Mouse (Mus musculus): ENCODE measurements around the gene Pld2. TPM values are rescaled to one million over a fixed set of nuclear protein-coding genes. Genes with fewer than 3 reads are reported as not detected.
"Not testable (repeated sequence)": the region's sequence is repeated elsewhere in the genome, so short reads cannot be mapped to it uniquely, and the experiment has no call there.

Gene Pld2
- polyA plus RNA-seq, 2 experiments = 1.3 to 1.9 TPM

DNA sequence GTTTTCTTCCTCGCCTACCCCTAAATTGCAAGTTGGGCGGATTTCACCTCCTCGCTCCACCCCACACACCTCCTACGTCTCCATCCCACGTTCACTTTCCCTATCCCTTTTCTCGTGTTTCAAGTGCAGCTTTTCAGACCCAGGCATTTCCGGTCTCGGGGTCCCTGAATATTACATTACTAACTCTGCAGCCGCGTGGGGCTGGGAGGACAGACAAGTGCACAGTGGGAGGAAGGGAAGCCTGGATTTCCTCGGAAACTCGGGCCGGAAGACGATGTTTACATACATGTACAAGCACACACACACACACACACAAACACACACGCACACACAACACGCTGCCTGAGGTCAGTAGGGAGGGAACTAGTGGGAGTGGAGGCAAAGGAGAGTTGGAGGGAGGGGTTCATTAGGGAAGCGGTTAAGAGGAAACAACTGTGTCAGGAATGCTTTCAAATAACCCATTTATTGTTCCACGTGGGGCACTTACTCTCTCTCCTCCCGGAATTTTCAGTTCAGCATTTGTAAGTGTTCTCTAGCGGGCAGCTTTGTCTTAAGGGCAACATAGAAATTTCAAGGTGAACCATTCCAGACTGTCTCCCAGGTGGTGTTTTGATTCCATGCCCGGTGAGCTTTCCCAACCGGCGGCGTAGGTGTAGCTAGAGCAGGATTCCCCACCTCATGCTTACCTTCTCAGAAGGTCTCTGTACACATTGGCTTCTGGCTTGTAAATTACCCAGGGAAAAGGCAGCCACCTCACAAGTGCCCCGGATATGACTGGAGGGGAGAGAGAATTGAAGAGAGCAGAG is 23.8 kb downstream of the Pld2 start:
- Histone ChIP-seq H3K9ac (replicated peaks) (peak overlapping the region; percentile 78), H3K9me3 (ENCODE audit: control insufficient read depth, low read length) (no peaks in the 10 kb centered on the region), H3K36me3 (replicated peaks; ENCODE audit: control insufficient read depth, insufficient read depth, low read depth) (no peaks in the 10 kb centered on the region), H3K4me3 (ENCODE audit: insufficient read depth in 1 of 2, low read depth in 2 of 2, low read length in 2 of 2) (peak overlapping the region; percentile 73 to 93), H3K4me1 (replicated peaks; ENCODE audit: control insufficient read depth in 2 of 2, insufficient read depth in 2 of 2, low read length in 1 of 2) (peaks cover 11 to 28% of the 10 kb centered on the region in 2 experiments), H3K27me3 (ENCODE audit: control insufficient read depth, insufficient read depth, low read length) (no peaks in the 10 kb centered on the region), H3K4me2 (ENCODE audit: low read depth) (peak overlapping the region; percentile 91), H3K27ac (peak overlapping the region; percentile 41; the same call in 1 of the 2 replicates)
- no peak for ATAC-seq (ENCODE audit: insufficient read depth)
- 3% methylated on average over 25 of the region's 25 CpGs for WGBS (ENCODE audit: insufficient replicate concordance)
- TF ChIP-seq CTCF (IDR thresholded peaks at IDR 0.05; ENCODE audit: low read depth) (no peak), EP300 (IDR thresholded peaks at IDR 0.05; ENCODE audit: low read depth) (no peak)
- no peak for DNase-seq (ENCODE audit: low read depth in 3 of 3, low spot score in 3 of 3)

GRCm38 (mm10) chr11:70564276-70564873 is 24.5 kb downstream of the Pld2 start:
- no peaks in the 10 kb centered on the region for H3K36me3 ChIP-seq (replicated peaks; ENCODE audit: control insufficient read depth, insufficient read depth, low read depth)
- DNase-seq (ENCODE audit: low read depth in 3 of 3, low spot score in 3 of 3) = no peak
- 36% methylated on average over 4 of the region's 4 CpGs for WGBS (ENCODE audit: insufficient replicate concordance)
- H3K4me2 ChIP-seq (ENCODE audit: low read depth) = peak overlapping the region; percentile 91
- no peaks in the 10 kb centered on the region for H3K9me3 ChIP-seq (ENCODE audit: control insufficient read depth, low read length)
- H3K4me3 ChIP-seq (ENCODE audit: insufficient read depth in 1 of 2, low read depth in 2 of 2, low read length in 2 of 2) = peak overlapping the region; percentile 73 to 93
- no peak for TF ChIP-seq EP300 (IDR thresholded peaks at IDR 0.05; ENCODE audit: low read depth)
- TF ChIP-seq CTCF (IDR thresholded peaks at IDR 0.05; ENCODE audit: low read depth) = no peak
- no peak for ATAC-seq (ENCODE audit: insufficient read depth)
- peak overlapping the region; percentile 78; the same call in 1 of the 2 replicates for H3K9ac ChIP-seq (replicated peaks)
- no peaks in the 10 kb centered on the region for H3K27me3 ChIP-seq (ENCODE audit: control insufficient read depth, insufficient read depth, low read length)
- H3K4me1 ChIP-seq (replicated peaks; ENCODE audit: control insufficient read depth in 2 of 2, insufficient read depth in 2 of 2, low read length in 1 of 2) = peaks cover 11 to 28% of the 10 kb centered on the region in 2 experiments
- H3K27ac ChIP-seq = peak overlapping the region; percentile 41; the same call in 1 of the 2 replicates

- DNase-seq (ENCODE audit: low read depth in 3 of 3, low spot score in 3 of 3) = no peak
- no peak for TF ChIP-seq CTCF (IDR thresholded peaks at IDR 0.05; ENCODE audit: low read depth)
- no peak for TF ChIP-seq EP300 (IDR thresholded peaks at IDR 0.05; ENCODE audit: low read depth)
- Histone ChIP-seq H3K4me3 (ENCODE audit: insufficient read depth in 1 of 2, low read depth in 2 of 2, low read length in 2 of 2) (no peak overlapping the region), H3K27ac (no peak overlapping the region), H3K36me3 (replicated peaks; ENCODE audit: control insufficient read depth, insufficient read depth, low read depth) (no peaks in the 10 kb centered on the region), H3K27me3 (ENCODE audit: control insufficient read depth, insufficient read depth, low read length) (no peaks in the 10 kb centered on the region), H3K4me1 (replicated peaks; ENCODE audit: control insufficient read depth in 2 of 2, insufficient read depth in 2 of 2, low read length in 1 of 2) (peaks cover 21 to 43% of the 10 kb centered on the region in 2 experiments), H3K9ac (replicated peaks) (no peak overlapping the region), H3K4me2 (ENCODE audit: low read depth) (no peak overlapping the region), H3K9me3 (ENCODE audit: control insufficient read depth, low read length) (no peaks in the 10 kb centered on the region)
- WGBS (ENCODE audit: insufficient replicate concordance) = 81% methylated on average over 7 of the region's 7 CpGs
- ATAC-seq (ENCODE audit: insufficient read depth) = no peak
Observed at GRCm38 (mm10) chr11:70566586-70566985, 26.7 kb downstream of the Pld2 start.

- not testable (repeated sequence) for H3K9me3 ChIP-seq (ENCODE audit: control insufficient read depth, low read length); H3K9ac ChIP-seq (replicated peaks); H3K27me3 ChIP-seq (ENCODE audit: control insufficient read depth, insufficient read depth, low read length); H3K4me2 ChIP-seq (ENCODE audit: low read depth); H3K4me3 ChIP-seq (ENCODE audit: insufficient read depth in 1 of 2, low read depth in 2 of 2, low read length in 2 of 2); DNase-seq (ENCODE audit: low read depth in 3 of 3, low spot score in 3 of 3); H3K27ac ChIP-seq; H3K36me3 ChIP-seq (replicated peaks; ENCODE audit: control insufficient read depth, insufficient read depth, low read depth)
- ATAC-seq (ENCODE audit: insufficient read depth) = peak; percentile 80
- peaks cover 20 to 34% of the 10 kb centered on the region in 2 experiments for H3K4me1 ChIP-seq (replicated peaks; ENCODE audit: control insufficient read depth in 2 of 2, insufficient read depth in 2 of 2, low read length in 1 of 2)
- 15% methylated on average over 1 of the region's 1 CpGs for WGBS (ENCODE audit: insufficient replicate concordance)
Observed at GRCm38 (mm10) chr11:70570614-70571013, 30.8 kb downstream of the Pld2 start.

DNA sequence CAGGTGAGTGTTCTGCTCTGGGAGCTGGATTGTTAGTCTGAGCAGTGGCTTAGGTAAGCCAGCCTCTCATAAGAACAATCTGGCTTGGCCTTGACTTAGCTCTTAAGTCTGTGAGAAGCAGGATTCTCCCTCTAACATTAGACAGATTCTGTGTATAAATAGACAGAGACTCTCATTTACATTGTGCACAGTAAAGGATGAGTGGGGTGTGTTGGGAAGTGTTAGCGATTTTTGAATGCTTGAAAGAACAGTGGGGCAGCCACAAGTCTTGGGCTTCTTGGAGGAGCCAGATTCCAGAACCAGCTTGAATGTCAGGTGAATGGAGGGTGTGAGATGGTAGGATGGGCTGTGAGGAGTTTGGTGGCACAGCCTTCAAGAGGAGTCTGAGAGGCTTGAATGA is 31.8 kb downstream of the Pld2 start:
- DNase-seq (ENCODE audit: low read depth in 3 of 3, low spot score in 3 of 3) (no peak), ATAC-seq (ENCODE audit: insufficient read depth) (no peak)
- Histone ChIP-seq H3K4me1 (replicated peaks; ENCODE audit: control insufficient read depth in 2 of 2, insufficient read depth in 2 of 2, low read length in 1 of 2) (peaks cover 20 to 34% of the 10 kb centered on the region in 2 experiments), H3K4me2 (ENCODE audit: low read depth) (no peak overlapping the region), H3K27ac (no peak overlapping the region), H3K27me3 (ENCODE audit: control insufficient read depth, insufficient read depth, low read length) (no peaks in the 10 kb centered on the region), H3K4me3 (ENCODE audit: insufficient read depth in 1 of 2, low read depth in 2 of 2, low read length in 2 of 2) (no peak overlapping the region), H3K9ac (replicated peaks) (no peak overlapping the region), H3K36me3 (replicated peaks; ENCODE audit: control insufficient read depth, insufficient read depth, low read depth) (no peaks in the 10 kb centered on the region), H3K9me3 (ENCODE audit: control insufficient read depth, low read length) (no peaks in the 10 kb centered on the region)
- TF ChIP-seq EP300 (IDR thresholded peaks at IDR 0.05; ENCODE audit: low read depth) (no peak), CTCF (IDR thresholded peaks at IDR 0.05; ENCODE audit: low read depth) (no peak)
- whole genome bisulfite sequencing (ENCODE audit: insufficient replicate concordance) = 76% methylated on average over 1 of the region's 1 CpGs

Data from liver, embryonic 14.5 days (tissue).